Mouse (Mus musculus): ENCODE results near the gene Upb1.
"Not testable (repeated sequence)": the region's sequence is repeated elsewhere in the genome, so short reads cannot be mapped to it uniquely, and the experiment has no call there.

Gene Upb1

DNA sequence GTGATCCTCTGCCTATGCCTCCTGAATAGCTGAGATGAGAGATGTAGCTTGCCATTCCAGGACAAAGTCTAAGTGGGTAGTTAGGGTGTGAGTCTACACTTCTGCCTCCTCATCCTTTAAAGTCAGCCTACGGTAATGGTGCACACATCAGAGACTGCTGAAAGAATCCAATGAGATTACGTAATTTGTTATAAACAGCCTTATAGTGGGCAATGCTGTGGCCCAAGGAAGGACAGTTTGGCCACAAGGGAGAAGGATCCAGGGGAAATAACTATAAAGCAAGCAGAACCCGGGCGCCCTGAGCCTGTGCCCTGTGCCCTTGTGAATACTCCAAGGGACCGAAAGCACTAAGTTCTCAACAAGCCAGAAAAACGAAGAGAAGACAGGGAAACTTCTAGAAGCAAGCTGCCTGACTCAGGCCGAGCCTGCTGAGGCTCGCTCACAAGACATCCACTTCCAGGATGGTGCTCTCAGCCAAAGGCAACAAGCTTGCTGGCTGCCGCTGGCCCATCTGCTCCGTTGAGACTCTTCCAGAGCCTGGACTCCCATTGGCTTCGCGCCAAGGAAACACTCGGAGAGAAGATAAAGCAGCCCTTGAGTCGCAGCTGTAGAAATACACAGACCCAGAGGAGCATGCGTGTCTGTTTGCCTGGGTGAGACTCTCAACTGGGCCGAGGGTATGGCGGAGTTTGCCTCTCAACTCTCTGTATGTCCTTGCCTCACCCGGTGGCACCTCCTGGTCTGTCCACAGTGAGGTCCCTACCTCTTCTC is 55.3 kb downstream of the Upb1 start:
- DNase-seq: not testable (repeated sequence)

DNA sequence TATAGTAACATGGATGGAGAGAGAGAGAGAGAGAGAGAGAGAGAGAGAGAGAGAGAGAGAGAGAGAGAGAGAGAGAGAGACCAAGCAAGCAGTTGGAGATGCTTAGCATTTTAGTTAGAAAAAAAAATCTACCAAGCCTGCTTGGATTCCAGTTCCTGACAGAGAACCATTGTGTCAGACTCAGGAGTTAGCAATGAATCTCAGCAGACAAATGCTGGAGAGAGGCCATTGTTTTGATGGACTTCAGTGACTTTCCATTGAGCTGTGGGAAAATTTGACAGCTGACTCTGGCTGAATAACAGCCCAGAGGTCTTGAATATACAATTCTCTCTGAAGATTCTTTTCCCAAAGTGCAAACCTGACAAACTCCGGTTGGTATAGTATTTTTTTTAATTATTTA is 56.9 kb downstream of the Upb1 start:
- no peak for DNase-seq

DNA sequence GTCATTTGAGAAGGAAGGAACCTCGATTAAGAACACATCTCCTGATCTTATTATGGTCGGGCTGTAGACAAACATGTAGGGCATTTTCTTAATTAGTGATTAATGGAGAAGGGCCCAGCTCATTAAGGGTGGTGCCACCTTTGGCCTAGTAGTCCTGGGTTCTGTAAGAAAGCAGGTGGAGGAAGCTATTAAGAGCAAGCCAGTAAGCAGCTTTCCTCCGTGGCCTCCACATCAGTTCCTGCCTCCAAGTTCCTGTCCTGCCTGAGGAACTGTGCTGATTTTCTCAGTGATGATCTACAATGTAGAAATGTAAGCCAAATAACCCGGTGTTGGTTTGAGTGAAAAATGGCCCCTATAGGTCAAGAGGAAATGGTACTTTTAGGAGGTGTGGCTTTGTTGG is 57.4 kb downstream of the Upb1 start:
- no peak for DNase-seq

DNA sequence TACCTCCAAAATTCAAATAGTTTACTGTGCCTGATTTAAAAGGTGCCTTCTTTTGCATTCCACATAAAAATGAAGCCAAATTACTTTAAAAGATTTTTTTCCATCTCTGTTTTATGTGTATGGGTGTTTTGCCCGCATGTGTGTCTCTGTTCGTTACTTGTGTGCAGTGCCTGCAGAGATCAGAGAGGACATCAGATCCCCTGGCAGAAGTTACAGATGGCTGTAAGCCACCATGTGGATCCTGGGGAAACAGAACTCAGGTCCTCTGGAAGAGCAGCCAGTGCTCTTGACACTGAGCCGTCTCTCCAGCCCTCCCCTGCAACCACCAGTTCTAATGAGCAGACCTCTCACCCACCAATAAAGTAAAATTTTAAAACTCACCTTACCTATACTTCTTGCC is 61.8 kb downstream of the Upb1 start:
- DNase-seq: no peak

DNA sequence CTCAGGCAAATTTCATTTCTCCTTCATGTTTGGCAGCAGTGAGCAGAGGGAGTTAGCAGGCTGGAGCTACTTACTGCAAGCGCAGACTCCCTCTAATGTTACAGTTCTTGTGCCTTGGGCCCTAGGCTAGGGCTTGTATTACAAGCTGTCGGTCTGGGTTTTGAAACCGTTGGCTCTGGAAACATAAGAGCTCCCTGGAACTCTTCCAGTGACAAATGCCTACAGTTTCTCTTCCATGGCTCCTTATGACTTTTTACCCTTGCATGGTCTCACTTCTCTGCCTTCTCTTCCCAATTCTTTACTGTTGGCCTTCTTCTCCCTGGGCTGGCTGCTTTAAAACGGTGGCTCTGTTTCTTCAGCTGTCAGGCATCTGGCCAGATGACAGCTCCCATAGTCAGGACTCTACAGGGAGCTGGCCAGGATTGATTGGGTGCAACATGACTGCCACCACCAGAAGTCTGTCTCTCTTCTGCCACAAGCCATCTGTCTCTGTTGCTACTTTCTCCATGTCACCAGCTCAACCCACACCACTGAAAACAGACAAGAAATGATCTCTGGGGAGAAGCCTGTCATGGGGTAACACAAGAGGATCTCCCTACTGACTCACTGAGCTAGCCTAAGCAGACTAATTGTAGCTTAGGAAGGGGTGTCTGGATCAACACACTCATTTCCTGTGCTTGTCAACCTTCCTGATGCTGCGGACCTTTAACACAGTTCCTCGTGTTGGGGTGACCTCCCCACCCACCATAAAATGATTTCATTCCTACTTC is 65.1 kb downstream of the Upb1 start:
- no peak for DNase-seq

DNA sequence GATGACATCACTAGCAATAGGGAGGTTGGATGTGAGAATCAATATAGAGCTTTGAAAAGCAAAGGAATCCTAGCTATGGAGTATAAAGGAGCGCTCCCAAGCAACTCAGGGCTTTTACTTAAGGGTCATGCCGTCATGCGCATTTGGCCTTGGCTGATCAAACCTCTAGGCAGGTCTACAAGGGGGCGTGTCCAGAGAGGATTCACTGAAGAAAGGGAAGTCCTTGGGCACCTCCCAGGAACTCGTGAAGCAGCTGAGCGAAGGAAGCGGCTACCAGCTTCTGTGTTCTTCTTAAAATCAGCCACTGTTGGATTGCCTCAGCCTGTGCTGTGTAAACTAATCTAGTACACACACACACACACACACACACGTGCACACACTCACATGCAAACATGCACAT is 72.5 kb downstream of the Upb1 start:
- no peak for DNase-seq

DNA sequence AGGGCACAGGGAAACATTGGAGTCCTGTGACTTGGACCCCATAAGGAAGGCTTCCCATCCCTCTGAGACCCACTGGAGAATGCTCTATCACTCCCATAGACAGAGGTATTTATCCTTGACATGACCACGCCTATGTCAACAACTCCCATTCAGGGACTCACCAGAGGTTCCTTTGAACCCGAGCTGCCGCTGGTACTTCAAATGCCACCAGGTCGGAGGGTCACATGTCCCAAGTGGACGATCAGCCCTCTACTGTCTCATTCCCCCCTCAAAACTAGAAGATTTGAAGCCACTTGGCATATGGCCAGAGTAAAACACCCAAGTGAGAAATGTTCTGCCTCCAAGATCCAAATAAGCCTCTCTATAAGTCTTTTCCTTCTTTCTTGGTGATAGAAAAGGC is 73.7 kb downstream of the Upb1 start:
- DNase-seq: no peak

DNA sequence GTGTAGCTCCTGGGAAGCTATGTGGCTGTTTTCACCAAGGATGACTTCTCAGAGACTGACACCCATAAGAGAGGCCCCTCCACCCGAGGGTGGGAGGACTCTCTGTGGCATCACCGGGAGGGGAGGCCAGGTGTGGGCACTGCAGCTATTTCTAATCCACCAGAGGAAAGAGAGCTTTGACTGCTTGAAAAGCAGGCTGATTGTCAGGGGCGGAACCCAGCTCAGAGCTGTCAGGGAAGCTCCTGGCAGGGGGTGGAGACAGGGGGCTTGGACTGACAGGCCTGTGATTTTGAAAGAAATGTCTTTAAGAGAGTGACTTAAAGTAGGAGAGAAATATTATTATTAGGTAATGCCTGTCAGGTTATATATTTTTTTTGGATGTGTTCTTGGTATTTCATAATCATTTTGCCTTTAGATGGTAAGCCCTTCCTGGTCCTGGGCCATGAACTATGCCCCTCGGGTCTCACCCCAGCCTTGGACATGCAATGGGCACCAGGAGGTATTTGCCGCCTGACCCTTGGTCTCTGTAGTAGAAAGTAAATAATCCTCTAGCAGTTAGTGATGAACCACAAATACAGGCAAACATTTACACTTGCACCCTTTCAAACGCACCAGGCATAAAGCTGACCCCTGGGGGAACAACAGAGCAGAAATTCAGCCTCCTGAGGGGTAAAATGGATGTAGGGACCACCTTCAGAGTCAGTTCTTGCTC is 74.4 kb downstream of the Upb1 start:
- not testable (repeated sequence) for DNase-seq

DNA sequence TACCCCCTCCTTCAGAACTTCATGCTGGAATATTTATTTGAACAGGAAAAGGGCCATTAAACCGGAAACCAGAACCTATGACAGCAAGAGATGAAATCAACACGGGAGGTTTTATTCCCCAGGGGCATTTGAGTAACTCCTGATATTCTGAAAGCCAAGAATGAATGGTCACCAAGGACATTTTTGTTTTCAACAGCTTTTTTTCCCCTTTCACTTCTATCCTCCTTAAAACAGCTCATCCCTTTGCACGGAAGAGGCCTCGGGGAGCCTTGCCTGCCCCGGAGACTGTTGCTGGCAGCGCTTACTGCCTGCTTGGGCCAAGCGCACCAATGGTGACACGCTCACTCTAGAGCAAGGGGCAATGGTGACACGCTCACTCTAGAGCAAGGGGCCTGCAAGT is 76.1 kb downstream of the Upb1 start:
- DNase-seq: no peak

DNA sequence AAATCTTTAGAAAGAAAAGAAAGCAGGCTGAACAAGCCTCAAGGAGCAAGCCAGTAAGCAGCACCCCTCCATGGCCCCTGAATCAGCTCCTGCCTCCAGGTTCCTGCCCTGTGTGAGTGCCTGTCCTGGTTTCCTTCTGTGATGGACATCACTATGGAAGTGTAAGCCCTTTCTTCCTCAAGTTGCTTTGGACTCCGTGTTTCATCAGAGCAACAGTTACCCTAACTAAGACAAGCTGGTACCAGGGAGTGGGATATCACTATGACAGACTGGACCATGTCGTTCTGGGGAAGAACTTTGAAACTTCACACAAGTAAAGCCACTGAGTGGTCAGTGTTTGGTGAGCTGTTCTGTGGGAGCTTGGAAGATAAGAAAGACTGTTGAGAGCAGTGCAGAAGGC is 79.0 kb downstream of the Upb1 start:
- no peak for DNase-seq

DNA sequence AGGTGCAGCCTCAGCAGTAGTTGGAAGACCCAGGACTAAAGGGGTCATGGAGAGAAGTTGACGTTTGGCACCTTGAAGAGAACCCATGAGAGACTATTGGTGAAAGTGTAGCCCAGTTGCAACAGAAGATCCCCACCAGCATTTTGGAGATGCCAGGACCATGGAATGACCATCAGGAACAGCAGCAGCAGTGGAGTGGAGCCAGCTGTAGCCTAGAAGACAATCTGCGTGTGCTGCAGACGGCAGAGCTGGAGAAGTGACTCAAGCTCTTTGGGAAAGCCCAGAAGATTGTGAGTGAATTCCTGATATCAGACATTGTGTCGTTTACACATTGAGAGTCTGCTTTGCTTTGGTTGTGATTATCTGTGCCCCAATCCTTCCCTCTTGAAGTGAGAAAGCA is 80.8 kb downstream of the Upb1 start:
- no peak for DNase-seq

DNA sequence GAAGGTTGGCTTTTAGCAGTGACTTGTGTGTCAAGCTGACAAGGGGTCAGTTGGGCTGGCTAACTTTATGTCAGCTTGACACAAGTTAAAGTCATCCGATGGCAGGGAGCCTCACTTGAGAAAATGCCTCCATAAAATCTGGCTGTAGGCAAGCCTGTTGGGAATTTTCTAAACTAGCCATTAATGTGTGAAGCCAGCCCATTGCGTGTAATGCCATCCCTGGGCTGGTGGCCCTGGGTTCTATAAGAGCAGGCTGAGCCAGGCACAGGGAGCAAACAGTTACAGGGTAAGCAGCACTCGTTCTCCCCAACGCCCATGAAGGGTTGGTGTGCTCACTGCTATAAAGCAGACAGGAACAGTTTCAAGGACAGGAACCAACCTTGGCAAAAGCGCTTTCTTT is 81.4 kb downstream of the Upb1 start:
- no peak for DNase-seq

DNA sequence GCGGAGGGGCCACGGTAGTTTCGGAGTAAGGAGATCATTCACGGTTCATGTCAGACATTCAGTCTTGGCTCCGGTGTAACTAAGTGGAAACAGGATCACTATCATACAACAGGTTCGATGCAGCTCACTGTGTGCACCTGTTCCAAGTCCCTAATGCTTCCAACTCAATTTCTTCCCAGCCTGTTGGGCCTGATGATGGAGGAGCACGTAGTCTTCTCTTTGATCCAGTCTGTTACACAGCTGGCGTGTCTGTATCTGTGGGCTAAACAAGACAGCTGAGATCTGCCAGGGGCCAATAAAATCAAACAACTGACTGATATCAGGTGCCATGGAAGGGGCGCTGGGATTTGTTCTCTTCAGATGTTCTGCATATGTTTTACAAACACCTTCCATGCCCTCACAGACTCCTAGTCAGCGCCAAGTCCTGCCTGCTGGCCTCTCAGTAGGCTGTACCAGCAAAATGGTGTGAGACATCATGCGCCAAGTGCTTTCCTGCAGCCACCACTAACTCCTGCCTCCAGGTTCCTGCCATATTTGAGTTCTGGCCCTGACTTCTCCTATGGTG is 82.1 kb downstream of the Upb1 start:
- no peak for DNase-seq

DNA sequence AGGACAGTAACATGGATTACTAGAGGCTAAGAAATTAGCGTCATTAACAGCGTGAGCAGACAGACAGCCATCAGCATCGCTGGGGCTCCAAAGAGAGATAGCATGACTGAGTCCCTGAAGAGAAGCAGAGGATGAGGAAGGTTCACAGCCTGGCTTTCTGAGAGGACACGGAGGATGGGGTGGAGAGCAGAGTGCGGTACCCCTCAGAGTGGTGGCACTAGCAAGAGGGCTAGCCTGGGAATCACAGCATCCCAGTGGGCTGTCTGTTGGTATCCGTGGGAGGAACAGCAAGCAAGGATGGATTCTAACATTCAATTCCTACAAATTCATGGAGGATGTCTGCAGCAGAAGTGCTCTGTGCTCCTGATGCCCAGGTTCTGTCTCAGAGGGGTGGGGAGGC is 83.2 kb downstream of the Upb1 start:
- no peak for DNase-seq

DNA sequence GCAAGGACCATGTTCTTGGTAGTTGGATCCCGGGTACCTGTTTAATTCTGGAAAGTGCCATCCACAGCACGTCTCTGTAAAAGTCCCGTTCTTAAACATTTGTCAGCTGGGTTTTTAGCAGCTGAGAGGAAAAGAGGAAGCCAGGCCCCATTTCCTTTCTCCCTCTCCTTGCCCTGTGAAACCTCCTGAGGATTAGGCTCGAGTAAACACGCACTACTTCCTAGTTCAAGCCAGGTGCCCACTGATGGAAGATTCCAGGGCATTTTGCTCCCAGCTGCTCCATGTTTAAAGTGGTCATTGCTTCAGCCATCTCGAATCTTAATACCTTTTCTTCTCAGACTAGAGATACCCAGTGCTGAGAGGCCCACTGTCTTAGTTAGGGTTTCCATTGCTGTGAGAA is 83.9 kb downstream of the Upb1 start:
- DNase-seq: no peak

DNA sequence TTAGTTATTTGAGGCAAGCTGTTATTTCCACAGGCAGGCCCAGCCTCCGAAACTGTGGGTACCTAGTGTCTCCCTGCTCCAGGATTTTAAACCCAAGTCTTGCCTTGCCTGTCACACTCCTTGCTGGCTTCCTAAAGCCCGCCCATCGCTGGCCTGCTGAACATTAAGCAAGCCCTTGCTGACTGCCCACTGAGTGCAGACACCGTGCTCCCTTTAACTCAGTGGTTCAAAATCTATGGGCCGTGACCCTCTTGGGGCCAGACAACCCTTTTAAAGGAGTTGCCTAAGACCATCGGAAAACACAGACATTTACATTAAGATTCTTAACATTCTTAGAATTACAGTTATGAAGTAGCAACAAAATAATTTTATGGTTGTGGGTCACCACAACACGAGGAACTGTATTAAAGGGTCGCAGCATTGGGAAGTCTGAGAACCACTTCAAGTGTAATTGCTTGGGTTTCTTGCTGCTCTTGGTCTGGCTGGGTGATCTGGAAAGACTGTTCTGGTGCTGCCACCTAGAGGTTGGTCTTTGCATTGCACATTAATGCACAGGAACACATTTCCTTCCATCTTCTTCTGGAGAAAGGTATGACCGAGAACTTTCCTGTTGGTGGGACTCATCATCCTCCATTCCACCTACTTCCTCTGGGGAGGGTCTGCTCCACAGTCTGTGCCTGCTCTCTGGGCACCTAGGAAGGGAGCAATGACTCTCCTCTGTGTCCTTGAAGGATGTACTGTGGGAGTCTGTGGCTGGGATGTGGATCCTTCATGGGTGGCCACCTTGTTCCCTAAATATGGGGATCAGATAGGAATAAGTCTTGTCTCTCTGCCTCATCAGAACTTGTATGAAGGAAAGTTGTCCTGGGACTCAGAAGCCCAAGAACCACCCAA is 85.4 kb downstream of the Upb1 start:
- peak; percentile 75 to 81 for DNase-seq

DNA sequence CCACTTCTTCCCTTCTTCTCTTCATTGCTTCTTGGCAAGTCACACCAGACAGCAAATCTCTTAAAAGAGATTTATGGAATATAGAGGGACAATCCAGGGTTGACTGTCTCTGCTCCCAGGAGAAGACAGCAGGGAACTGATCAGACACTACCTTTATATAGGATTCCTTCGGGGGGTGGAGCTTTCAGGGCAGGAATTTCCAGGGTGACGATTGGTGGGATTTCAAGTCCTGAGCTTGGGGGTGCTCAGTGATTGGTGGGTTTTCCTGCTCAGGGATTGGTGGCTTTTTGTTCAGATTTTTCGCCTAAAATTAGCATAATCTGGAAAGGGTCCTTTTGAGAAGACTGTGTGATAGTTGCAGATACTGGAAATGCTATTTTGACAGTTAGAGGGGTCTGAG is 86.2 kb downstream of the Upb1 start:
- DNase-seq: no peak

DNA sequence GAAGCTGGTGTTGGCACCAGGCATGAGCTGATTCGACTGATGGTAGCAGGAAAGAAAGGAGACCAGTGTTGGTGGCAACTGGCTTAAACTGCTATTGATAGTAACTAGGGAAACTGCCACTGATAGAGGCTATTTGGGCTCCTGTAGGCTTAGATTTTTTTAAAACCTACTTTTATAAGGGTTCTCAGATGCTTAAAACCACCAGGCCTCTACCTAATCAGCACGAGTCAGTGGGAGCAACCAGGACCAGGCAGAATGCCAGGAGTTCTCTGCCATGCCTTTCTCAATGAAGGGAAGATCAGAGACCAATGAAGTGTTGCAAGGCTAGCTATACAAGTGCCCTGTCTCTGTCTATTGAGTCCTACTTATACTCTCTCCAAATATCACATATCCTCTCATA is 88.6 kb downstream of the Upb1 start:
- no peak for DNase-seq

DNA sequence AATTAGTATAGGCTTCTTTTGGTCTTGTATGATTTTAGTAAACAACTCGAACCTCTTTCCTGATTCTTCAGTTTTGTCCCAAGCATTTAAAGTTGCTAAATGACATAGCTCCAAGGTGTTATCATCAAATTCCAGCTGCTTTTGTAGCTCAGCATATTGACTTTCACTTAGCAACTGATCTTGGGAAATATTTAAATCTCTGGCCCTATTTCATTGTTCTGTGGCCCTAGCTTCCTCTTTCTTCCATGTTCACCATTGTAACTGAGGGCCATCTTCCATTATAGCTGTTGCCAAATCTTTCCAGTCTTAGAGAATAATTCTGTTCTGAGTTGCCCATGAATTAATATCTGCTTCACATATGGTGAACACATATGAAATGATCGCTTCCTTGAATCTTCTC is 89.8 kb downstream of the Upb1 start:
- DNase-seq: no peak

All from cerebellum, adult 18-20 months (tissue).